Mouse (Mus musculus) mature B cell (primary cell): ENCODE measurements around the gene Bin2.

Source experiments
- in situ Hi-C: fragments of 300-500 bp; cut with MboI; formaldehyde crosslinking; loops from 2 replicates; pipeline ENCODE4 v1.14.3; 2019

The Bin2 gene

DNA sequence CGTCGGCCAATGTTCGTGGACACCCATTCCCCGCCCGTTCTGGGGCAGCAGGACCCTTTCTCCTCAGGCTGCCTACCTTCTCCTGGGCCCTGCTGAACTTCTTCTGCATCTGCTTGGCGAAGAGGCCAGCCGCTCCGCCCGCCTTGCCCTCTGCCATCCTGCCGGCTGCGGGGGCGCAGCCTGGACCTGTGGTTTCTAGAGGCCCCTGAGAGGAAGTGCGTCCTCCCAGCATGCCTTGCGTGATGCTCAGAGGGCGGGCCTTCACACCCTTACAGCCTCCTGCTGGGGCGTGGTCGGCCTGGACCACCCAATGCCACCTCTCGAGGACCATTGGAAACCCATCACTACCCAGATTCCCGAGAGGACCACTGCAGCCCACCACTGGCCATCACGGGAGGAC lies at the start of gene Bin2:
Bin2 (minus strand) TSS at position 217 of the 400 bp plus-strand sequence.
- in situ Hi-C loops: no loop called here

DNA sequence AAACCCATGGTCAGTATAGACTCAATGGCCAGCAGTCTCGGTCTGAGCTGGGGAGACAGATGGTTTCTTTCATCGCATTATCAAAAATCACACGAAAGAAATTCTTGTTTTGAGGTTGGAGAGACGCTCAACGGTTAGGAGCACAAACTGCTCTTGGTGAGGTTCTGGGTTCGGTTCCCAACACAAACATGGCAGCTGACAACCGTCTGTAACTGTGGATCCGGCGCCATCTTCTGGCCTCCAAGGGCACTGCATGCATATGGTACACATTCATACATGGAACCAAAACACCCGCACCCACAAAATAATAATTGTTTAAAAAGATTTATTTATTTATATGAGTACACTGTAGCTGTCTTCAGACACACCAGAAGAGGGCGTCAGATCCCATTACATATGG lies 49.2 kb upstream of the Bin2 start:
- in situ Hi-C loops: no loop called here

DNA sequence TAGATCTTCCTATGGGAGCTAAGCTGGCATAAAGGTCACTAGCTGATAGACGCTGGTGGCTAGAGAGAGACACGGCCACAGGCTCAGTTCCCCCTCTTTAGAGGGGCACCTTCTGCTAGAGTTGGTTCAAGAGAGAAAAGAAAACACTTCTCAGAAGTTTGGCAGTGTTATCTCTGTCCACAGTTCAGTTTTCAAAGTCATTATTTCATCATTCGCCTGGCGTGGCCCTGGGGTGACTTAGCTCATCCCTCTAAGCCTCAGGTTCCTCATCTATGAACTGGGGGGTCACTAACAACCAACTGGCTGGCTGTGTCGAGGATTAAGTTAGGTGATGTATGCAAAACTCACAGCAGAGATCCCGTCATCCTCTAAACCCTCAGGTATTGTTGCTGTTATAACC lies 48.6 kb upstream of the Bin2 start:
- in situ Hi-C loops: no loop called here

DNA sequence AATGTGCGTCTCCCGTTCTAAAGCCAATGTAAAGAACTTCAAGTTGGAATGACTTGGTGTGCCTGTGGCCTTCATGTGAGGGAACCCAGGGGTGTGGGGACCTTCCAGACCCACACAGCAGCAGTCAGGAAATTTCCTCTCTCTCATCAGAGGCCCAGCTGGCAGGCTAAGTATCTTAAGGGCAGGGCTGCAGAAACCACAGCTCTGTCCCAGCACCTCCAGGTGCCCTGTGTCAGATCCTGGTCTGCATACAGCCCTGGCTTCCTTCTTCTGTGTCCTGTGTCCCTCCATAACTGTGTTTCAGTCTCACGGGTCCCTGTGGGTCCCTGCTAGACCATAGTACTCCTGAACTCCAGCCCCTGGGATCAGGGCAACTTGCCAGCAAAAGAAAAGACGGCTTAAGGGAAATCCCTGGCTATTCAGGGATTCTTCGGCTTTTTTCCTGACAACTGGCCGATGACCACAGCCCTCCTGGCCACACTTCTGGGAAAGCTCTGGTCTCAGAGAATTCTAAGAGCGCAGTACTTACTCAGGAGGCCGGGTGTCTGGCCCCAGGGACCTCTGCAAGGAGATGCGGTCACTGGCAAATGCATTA lies 46.1 kb upstream of the Bin2 start:
- in situ Hi-C loops: no loop called here

DNA sequence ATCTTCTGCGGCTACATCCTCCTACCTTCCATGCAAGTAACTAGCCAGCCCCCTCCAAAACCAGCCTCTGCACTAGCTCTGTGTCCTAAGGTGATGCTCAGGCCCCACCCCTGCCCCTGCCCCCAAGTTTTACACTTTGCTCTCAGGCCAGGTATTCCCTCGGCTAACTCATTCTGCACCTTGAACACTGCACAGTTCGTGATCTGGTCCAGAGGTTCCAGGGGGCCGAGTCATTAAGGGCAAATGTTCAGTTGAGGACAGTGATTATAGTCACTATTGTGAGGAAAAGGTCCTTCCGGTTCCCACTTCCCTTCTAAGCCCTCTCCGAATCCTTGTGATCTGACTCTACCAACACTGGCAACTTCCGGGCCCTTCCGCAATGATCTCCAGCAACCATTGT lies 45.1 kb upstream of the Bin2 start:
- in situ Hi-C loops: no loop called here

DNA sequence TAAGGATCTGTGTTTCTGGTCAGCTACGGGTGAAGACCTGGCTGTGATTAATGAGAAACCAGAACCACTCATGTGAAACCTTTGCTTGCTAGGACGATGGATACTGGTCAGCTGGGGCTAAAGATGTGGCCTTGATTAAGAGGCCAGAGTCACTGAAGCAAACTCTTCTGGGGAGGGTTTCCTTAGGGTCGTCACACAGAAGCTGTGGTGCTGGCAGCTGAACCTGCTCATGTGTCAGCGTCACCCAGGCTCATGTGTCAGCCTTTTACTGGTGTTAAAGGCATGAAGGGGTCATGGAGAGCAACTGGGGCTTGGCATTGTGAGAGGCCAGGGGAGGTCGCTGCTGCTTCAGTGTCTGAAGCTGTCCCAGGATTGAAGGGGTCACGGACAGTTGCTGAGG lies 41.5 kb upstream of the Bin2 start:
- in situ Hi-C loops: no loop called here

DNA sequence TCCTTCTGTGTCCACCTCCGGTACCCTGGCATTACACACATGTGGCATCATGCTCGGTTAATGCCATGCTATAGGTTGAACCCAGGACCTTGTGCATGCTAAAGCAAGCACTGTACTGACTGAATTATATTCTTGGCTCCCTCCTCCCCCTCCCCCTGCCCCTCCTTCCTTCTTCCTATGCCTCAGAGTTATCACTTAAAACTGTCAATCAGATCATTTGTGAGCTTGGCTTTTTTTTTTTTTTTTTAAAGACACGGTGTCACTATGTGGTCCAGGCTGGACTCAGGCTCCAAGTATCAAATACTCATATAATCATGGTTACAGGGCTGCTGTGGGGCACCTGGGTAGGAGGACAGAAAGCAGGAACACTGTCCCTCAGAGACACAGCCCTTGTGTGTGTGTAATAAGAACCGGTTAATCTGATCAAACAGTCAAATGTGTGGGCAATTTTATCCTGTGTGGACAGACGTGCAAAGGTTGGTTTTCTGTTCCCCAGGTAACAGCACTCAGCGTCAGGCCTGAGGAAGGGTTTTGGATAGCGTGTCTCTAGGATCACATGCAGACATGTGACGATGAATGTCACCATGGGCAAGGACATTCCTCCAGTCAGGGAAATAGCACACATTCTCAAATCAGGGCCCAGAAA lies 39.2 kb upstream of the Bin2 start:
- in situ Hi-C loops: no loop called here

DNA sequence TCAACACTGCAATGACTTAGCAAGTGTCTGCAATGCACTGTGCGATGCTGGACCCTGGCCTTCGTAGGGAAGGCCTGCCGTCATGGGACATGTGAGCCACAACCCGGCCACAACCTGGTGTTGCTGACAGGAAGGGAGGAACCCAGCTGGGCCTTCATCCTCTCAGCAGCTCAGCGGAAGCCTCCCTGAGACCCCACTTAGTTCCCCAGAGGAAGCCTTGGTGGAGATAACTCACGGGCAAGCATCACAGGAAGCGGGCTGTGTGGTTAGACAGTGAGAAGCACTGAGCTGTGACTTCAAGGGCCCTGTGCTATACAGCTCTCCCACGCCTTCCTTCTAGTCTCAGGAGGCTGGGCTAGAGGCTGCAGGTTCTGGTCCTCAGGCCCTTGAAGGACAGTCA lies 36.9 kb upstream of the Bin2 start:
- in situ Hi-C loops: no loop called here

DNA sequence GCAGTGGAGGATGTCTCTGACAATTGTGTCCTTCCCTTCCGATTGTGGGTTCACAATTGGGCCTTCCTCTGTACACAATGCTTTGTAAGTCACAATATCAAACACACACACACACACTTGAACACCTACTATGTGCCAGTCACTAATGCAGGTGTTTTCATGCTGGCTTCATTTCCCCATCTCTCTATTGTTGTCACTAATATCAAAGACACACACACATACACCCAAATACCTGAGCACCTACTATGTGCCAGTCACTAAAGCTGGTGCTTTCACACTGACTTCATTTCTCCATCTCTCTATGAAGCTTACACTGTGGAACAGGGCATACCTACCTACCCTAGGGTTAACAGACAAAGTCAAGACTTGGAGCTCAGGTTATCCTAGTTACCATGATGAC lies 36.0 kb upstream of the Bin2 start:
- in situ Hi-C loops: no loop called here

DNA sequence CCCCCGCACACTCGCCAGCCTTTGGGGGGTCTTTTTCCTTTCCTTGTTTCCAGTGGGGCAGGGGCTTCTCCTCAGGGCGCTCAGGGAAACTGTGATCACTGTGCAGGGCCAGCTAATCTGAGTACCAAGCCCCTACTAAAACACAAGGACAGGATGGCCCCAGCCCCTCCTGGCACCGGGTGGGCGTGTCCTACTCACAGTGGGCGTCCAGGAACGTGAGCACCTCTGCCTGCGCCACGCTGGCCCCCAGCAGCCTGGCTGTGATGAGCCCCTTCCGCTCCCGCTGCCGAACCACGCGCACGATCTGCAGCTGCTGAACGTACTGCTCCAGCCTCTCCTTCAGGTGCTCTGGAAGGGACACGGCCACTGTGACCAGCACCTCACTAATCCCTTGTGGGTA lies 34.6 kb upstream of the Bin2 start:
- in situ Hi-C loops: no loop called here

DNA sequence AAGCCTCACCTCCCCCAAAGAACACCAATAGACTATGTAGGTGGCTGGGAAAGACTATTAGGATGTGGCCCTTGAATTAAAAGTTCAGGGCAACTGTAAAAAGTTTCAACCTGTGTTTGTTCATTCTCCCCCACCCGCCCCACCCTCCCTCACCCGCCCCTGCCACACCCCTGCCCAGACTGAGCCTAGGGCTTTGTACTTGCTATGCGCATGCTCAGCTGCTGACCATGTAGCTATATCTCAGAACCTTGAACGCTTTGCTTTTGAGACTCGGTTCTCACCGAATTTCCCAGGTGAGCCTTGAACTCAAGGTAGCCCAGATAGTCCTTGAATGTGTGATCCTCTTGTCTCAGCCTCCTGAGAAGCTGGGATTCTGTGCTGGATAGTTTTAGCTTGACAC lies 32.5 kb upstream of the Bin2 start:
- in situ Hi-C loops: no loop called here

DNA sequence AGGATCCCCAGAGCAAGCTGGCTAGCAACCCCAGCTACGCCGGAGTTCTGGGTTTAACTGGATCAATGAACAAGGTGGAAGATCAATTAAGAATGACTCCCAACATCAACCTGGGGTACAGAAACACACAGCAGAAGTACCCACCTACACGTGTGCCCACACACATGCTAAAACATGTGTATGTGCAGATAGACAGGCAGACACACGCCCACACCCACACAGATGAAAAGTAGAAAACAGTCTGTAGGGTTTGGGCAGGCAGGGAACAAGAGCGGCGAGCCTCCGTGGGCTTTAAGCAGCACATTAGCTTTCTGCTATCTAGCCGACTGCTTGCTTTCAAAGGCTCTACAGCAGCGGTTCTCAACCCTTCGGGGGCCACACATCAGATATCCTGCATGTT lies 31.8 kb upstream of the Bin2 start:
- in situ Hi-C loops: no loop called here

DNA sequence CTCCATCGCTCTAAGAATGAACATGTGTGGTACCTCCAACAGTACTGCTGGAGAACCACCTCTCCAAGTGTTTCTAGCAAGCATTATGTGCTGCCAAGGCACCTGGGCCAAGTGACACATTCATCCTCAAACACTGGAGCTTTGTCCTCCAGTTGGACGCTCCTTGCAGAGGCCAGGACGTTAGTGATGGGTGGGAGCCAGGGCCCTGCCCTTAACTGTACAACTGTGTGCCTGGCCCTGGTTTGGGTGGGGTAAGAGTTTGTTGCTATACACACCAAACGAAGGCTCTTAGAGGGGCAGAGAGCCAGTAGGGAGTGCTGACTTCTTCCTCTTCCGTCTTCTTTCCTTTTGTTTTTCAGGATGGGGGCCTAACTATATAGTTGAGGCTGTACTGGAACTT lies 31.1 kb upstream of the Bin2 start:
- in situ Hi-C loops: no loop called here

DNA sequence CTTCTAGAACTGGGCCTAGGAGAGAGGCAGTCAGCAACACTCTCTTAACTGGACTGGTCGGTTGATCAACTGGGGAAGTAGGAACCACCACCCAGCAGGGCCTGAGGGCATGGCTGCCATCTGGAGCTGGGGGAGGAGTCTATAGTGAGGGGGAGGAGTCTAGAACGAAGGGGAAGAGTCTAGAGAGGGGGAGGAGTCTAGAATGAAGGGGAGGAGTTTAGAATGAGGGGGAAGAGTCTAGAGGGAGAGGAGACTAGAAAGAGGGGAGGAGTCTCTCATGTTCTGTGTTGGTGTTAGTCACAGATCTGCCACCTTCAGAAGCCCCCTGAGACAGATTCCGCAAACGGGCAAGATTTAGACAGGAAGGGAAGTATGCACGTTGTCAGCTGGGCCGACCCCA lies 30.0 kb upstream of the Bin2 start:
- in situ Hi-C loops: no loop called here

DNA sequence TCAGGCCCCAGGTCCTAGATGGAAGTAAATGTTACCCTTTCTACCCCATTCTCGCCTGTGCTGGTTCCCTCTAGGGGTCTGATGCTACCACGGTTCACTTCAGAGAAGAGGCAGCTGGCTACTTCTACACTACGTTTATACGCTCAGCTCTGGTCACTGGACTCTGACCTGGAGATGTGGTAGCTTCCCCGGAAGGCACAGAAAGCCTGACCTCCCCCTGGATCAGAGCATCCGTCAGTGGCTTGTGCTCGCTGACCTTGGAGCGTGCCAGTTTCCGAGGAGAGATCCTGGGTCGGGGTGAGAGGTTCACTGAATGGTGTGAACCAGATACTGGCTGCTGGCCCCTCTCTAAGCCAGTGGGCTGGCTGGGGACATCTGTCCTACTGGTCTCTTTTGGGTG lies 28.7 kb upstream of the Bin2 start:
- in situ Hi-C loops: no loop called here

DNA sequence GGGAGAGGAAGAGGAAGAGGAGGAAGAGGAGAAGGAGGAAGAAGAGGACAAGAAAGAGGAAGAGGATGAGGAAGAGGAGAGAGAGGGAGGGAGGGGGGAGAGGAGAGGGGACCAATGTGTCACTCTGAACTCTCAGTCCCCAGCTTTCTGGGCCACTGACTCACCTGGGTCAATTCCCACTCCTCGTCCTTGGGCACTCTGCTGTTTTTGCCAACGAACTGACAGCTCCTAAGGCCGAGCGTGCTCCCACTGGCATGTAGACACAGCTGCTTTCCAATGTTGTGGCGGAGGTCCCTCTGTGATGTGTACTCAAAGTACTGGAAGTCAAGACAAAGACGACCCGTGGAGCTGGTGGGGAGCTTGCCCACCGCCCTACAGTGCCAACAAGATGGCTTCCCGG lies 25.1 kb upstream of the Bin2 start:
- in situ Hi-C loops: no loop called here

DNA sequence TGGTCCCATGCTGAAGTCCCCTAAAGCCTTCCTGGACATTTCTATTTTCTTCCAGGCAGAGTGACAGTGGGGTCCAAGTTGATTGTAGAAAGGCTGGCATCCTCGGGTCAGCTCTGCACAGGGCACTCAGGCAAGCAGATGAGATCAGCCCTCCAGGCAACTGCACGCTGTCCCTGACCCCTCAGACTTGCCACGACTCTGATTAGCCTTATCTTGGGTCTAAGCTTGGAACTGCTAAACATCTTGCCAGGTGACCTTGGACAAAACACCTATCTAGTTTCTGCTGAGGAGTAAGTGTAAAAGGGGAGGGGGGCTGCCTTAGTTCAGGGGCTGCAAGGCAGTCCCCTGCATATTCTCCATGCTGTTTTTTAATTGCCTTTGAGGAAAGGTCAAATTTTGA lies 22.6 kb upstream of the Bin2 start:
- in situ Hi-C loops: no loop called here

DNA sequence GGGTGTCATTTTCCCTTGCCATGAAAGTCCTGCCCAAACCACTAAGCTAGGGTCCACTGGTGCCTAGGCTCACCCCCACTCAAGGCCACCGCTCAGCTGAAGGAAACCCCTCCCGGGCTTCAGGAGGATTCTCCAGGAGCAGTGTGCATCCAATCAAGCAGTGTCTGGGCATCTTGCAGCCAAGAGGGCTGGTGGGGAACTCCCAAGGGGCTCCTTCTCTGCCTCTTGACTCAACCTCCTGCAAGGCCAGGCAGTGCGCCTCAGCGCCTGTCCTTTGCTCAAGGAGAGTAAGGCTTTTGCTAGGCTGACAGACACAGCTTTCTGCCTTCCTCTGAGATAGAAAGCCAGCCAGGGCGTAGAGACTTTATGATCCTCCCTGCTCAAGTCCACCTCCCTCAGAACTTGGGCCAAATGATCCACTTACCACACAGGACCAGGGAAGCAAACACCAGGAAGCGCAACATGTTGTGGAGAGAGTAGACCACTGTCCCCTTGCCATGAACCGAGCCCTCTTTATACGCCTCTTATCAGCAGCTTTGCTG lies 18.1 kb upstream of the Bin2 start, which contains the start of gene Cela1:
Cela1 (minus strand) TSS at position 492 of the 542 bp plus-strand sequence.
- in situ Hi-C loops: no loop called here

DNA sequence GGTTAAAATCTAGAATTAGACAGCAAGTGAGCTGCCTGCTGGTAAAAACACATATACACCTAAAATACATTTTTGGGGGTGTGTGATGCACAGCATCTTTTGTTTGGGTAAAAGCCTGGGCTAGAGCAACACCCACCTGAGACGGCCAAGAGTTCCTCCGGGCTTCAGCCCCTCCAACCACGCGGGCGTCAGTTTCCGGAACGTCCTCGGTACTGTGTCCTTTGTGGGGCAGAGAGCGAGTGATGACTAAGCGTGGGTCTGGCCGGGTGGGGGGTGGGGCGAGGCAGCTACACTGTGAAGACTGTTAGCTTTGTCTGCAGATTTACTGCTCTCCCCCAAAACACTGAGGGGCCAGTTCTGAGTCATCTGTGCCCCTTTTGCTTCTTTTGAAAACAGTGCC lies 17.6 kb upstream of the Bin2 start:
- in situ Hi-C loops: no loop called here

DNA sequence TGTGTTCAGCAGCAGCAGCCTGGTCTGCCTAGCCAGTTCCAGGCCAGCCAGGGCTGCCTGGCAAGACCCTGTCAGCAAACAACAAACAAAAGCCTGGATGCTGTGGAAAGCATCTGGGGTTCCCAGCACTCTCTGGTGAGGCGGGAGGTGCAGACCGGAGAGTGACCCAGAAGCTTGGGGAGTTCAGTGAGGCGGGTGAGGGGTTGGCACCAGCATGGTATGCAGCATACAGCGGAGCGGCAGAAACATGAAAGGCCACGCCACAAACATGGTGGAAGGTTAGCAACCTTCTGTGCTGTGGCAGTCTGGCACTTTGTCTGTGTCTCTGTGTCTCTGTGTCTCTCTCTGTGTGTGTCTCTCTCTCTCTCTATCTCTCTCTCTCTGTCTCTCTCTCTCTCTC lies 17.1 kb upstream of the Bin2 start:
- in situ Hi-C loops: no loop called here

DNA sequence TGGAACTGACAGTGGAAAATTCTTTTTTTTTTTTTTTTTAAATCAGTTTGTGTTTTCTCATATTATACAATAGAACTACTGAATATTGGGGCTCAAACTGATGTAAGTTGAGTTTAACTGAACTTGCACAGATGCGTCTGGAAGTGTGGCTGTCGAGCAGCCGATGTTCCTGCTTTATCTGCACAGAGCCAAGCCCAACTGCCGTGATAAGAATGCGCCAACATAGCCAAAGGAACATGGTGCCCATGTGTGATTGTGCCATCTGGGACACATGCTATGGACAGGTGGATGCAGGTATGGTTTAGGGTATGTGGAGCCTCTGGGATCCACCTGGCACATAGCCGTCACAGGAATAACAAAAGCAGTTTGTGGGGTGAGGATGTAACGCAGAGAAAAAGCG lies 16.5 kb upstream of the Bin2 start:
- in situ Hi-C loops: no loop called here

DNA sequence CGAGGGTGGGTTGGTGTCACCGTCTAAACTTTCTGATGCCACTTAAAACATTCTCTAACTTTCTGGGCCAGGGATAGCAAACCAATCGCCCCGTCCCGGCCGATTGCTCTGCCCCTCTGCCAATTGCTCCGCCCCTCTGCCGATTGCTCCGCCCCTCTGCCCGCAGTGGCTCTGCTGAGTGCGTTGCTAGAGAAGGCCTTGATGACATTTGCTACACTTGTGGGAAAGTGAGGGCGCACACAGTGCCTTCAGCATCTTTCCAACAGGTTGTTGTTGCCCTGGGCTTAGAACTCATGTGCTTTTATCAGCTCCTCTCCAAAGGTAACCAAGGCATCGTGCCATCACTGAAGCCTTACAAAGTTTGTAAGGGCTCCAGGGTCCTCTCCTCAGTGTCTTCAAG lies 15.9 kb upstream of the Bin2 start:
- in situ Hi-C loops: no loop called here

DNA sequence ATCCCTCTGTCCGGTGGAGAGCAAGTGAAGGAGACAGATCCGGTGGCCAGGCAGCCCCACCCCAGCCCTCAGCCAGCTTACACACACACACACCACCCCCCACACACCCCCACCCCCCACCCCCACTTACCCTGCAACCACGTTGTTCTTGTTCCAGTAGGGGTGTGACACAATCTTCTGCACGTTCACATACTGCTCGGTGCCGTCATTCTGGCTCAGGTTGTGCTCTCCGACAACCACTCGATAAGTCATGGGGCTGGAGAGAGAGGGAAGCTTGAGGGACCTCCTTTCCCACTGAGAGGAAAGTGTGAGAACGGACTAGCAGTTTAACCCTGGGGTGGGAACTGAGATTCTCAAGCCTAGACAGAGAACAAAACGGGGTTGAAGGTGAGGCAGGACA lies 15.1 kb upstream of the Bin2 start:
- in situ Hi-C loops: no loop called here

DNA sequence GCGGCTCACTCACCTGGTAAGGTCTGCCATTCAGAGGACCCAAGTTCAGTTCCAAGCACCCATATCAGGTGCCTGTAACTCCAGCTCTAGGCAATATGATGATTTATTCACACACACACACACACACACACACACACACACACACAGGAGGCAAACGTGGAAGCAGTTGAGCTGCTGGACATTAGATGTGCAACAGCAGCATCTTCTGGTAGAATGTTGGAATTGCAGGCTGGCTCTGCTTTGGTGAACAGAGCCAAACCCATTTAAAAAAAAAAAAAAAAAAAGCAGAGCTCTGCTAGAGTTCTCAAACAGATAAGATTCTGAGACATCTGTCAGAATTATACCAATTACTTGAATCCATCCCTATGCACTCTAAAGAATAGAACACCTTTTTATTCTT lies 13.7 kb upstream of the Bin2 start:
- in situ Hi-C loops: no loop called here
